Mouse (Mus musculus): ENCODE data around the gene Ybx3.

The Ybx3 gene

GRCm38 (mm10) chr6:131383713-131384330 is 4.5 kb downstream of the Ybx3 start:
- no peak for DNase-seq (ENCODE audit: low spot score)

- DNase-seq (ENCODE audit: low spot score): no peak
Observed at GRCm38 (mm10) chr6:131382984-131383337, 5.3 kb downstream of the Ybx3 start.

GRCm38 (mm10) chr6:131382232-131382983 is 5.9 kb downstream of the Ybx3 start:
- DNase-seq (ENCODE audit: low spot score): peak; percentile 35

GRCm38 (mm10) chr6:131378858-131379428 is 9.3 kb downstream of the Ybx3 start:
- DNase-seq (ENCODE audit: low spot score): no peak

- no peak for DNase-seq (ENCODE audit: low spot score)
Observed at GRCm38 (mm10) chr6:131377378-131377777, 10.9 kb downstream of the Ybx3 start.

GRCm38 (mm10) chr6:131374594-131375340 is 13.5 kb downstream of the Ybx3 start:
- no peak for DNase-seq (ENCODE audit: low spot score)

GRCm38 (mm10) chr6:131373160-131373559 is 15.1 kb downstream of the Ybx3 start:
- no peak for DNase-seq (ENCODE audit: low spot score)

GRCm38 (mm10) chr6:131370767-131371166 is 17.5 kb downstream of the Ybx3 start:
- no peak for DNase-seq (ENCODE audit: low spot score)

GRCm38 (mm10) chr6:131369866-131370616 is 18.2 kb downstream of the Ybx3 start:
- DNase-seq (ENCODE audit: low spot score): no peak

GRCm38 (mm10) chr6:131367101-131367500 is 21.2 kb downstream of the Ybx3 start:
- no peak for DNase-seq (ENCODE audit: low spot score)

- no peak for DNase-seq (ENCODE audit: low spot score)
Observed at GRCm38 (mm10) chr6:131364353-131364752, 23.9 kb downstream of the Ybx3 start.

- no peak for DNase-seq (ENCODE audit: low spot score)
Observed at GRCm38 (mm10) chr6:131362987-131363765, 25.1 kb downstream of the Ybx3 start.

- no peak for DNase-seq (ENCODE audit: low spot score)
Observed at GRCm38 (mm10) chr6:131360693-131361092, 27.6 kb downstream of the Ybx3 start.

GRCm38 (mm10) chr6:131359543-131359942 is 28.7 kb downstream of the Ybx3 start:
- no peak for DNase-seq (ENCODE audit: low spot score)

- DNase-seq (ENCODE audit: low spot score): no peak
Observed at GRCm38 (mm10) chr6:131354913-131355312, 33.4 kb downstream of the Ybx3 start.

- DNase-seq (ENCODE audit: low spot score): peak; percentile 43
Observed at GRCm38 (mm10) chr6:131353352-131353919, 34.8 kb downstream of the Ybx3 start, which contains the start of gene Styk1. Styk1 (minus strand) TSS chr6:131353597.

GRCm38 (mm10) chr6:131347026-131347425 is 41.2 kb downstream of the Ybx3 start:
- DNase-seq (ENCODE audit: low spot score): no peak

GRCm38 (mm10) chr6:131344346-131344745 is 43.9 kb downstream of the Ybx3 start:
- no peak for DNase-seq (ENCODE audit: low spot score)

GRCm38 (mm10) chr6:131340082-131340481 is 48.2 kb downstream of the Ybx3 start:
- no peak for DNase-seq (ENCODE audit: low spot score)

GRCm38 (mm10) chr6:131339309-131339708 is 49.0 kb downstream of the Ybx3 start:
- no peak for DNase-seq (ENCODE audit: low spot score)

- no peak for DNase-seq (ENCODE audit: low spot score)
Observed at GRCm38 (mm10) chr6:131338787-131339186, 49.5 kb downstream of the Ybx3 start.
